Mouse (Mus musculus): ENCODE measurements around the gene Usp7.

The Usp7 gene

GRCm38 (mm10) chr16:8791949-8792557 lies at the start of gene Usp7:
Gene Usp7 (minus strand): TSS chr16:8792308.
- DNase-seq (ENCODE audit: low spot score) = no peak

- no peak for DNase-seq (ENCODE audit: low spot score)
These were observed 48.4 kb upstream of the Usp7 start for GRCm38 (mm10) chr16:8840557-8840956.

GRCm38 (mm10) chr16:8838921-8839320 lies 46.8 kb upstream of the Usp7 start:
- DNase-seq (ENCODE audit: low spot score) = no peak

- no peak for DNase-seq (ENCODE audit: low spot score)
These were observed 45.5 kb upstream of the Usp7 start for GRCm38 (mm10) chr16:8837595-8837994.

- no peak for DNase-seq (ENCODE audit: low spot score)
These were observed 44.8 kb upstream of the Usp7 start for GRCm38 (mm10) chr16:8836876-8837275.

DNA sequence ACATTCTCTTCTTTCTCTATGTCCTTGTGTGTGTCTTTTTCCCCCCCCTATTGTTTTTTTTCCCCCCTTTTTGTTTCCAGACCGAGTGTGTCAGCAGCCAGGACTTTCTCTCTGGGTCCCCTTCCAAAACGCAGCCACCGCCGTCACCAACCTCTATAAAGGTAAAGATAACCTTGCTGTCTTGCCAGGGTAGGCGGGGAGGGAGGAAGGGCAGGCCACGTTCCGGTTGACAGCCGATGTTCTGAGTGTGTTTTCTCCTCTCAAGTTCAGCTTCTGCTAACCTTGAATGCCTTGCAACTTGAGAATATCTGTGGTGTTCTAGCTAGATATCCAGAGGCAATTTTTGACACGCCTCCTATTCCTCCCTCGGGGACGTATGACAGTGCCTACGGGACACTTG lies 39.1 kb upstream of the Usp7 start:
- DNase-seq (ENCODE audit: low spot score) = no peak

GRCm38 (mm10) chr16:8830431-8831211 lies 38.5 kb upstream of the Usp7 start:
- peak; percentile 70 for DNase-seq (ENCODE audit: low spot score)

- peak; percentile 94 for DNase-seq (ENCODE audit: low spot score)
These were observed 37.7 kb upstream of the Usp7 start, which contains the start of gene 1810013L24Rik for GRCm38 (mm10) chr16:8829564-8830359. Gene 1810013L24Rik (plus strand): TSS chr16:8830100.

DNA sequence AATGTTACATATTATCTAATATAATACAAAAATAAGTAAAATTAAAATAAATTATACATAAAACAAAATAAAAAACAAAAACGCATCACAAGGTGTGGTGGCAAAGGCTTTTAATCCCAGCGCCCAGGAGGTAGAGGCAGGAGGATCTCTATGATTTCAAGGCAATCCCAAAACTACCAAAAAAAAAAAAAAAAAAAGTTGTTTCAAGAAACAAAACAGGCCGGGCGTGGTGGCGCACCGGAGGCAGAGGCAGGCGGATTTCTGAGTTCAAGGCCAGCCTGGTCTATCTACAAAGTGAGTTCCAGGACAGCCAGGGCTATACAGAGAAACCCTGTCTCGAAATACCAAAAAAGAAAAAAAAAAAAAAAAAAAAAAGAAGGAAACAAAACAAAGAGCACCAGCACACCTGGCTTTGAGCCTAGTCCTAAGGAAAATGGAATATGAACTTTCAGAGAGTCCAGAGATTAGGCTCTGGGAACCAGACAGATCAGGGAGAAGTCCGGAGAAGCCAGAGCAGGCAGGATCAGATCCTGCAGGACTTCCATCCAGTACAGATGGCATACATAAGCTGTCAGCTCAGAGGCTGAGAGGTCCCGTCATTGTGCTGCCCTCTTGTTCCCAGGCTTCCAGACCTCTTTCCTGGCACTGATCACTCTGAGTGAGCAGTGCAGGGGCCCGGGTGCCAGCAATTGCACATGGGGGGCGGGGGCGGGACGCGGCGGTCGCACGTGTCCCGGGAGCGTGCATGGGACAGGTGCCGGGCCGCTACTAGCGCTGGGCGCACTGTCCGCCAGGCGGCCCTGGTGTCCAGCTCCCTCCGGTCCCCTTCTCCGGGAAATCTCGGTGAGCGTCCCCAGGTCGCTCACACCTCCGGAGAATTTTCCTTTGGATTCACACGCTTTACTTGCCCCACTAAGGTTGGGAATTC lies 36.8 kb upstream of the Usp7 start:
- DNase-seq (ENCODE audit: low spot score) = no peak

DNA sequence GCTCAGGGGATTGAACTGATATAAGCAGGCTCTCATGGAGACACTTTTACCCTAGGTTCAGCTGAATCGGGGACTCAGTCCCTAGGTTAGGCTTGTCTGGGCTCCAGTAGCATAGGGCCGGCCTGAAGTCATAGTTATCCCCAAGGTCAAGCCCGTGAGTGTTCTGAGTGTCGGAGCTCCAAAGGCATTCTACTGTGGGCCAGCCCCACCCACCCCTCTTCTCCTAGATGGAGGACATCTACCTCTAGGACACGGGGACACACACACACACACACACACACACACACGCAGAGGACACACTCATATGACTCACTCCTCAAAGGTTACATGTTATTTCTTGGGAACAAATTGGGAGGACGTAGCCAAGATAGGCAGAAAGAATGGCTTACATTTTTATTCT lies 35.3 kb upstream of the Usp7 start:
- no peak for DNase-seq (ENCODE audit: low spot score)

DNA sequence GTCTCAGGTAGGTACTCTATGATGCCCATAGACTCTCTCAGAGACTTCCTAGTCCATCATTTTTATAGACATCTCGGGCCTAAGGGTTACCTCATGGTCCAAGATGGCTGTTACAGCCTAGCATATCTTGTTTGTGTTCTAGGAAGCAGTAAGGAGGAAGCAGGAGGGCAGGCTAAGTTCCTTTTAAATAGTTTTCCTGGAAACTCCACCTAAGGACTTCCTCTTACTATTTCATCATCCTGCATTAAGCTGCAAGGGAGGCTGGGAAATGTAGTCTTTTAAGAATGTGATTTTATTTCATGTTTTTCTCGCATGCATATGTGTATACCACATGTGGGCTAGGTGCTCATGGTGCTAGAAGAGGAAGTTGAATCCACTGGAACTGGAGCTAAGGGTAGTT lies 31.6 kb upstream of the Usp7 start:
- DNase-seq (ENCODE audit: low spot score) = no peak

DNA sequence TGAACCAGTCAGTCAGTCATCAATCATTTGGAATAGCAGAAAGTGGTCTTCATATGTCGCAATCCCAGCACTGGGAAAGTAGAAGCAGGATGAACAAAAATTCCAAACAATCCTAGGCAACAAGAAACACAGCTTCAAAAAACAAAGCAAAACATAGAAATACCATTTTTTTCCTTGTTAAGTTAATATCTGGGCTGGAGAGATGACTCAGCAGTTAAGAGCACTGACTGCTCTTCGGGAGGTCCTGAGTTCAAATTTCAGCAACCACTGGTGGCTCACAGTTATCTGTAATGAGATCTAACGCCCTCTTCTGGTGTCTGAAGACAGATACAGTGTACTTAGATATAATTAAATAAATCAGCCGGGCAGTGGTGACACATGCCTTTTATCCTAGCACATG lies 30.5 kb upstream of the Usp7 start:
- DNase-seq (ENCODE audit: low spot score) = no peak

DNA sequence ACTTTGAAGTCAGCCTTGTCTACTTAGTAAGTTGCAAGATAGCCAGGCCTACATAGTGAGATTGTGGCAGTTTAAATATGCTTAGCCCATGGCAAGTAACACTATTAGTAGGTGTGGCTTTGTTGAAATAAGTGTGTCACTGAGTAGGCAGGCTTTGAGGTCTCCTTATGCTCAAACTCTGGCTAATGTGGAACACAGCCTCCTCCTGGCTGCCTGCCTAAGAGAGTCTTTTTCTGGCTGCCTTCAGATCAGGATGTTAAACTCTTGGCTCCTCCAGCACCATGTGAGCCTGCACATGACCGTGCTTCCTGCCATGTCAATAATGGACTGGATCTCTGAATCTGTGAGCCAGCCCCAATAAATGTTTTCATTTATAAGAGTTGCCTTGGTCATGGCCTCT lies 29.3 kb upstream of the Usp7 start:
- DNase-seq (ENCODE audit: low spot score) = no peak

DNA sequence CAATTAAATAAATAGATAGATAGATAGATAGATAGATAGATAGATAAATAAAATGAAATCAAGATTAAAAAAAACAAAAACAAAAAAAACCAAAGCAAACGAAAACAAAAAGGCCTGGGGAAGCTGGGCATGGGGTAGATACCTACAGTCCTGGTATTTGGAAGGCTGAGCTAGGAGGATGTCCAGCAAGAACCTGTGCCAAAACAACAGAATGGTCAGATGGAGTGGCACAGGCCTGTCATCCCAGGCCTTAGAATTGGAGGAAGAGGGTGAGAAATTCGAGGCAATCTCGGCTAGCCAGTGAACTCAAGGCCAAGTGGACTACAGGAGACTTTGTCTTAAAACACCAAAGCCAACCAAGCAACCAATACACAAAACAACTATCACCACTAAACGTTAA lies 25.8 kb upstream of the Usp7 start:
- DNase-seq (ENCODE audit: low spot score) = no peak

- DNase-seq (ENCODE audit: low spot score) = no peak
These were observed 18.5 kb upstream of the Usp7 start for GRCm38 (mm10) chr16:8810399-8811127.

GRCm38 (mm10) chr16:8806703-8807102 lies 14.6 kb upstream of the Usp7 start:
- DNase-seq (ENCODE audit: low spot score) = peak; percentile 21

DNA sequence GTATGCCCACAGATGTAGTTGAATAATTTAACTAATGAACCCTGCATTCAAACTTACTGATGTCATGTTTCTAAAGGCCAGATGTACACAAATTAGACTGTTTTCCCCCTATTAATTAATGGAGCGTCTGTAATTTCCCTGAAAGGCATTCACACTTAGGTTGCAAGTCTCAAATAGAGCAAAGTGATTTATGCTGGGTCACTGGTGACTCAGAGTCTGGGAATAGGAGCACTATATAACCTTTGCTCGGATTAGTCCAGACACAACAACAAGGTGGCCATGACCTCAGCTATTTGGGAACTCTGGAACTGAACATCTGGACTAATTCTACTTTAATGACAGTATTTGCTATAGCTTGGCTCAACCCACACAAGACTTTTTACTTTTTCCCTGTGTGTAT lies 3.8 kb upstream of the Usp7 start:
- no peak for DNase-seq (ENCODE audit: low spot score)

GRCm38 (mm10) chr16:8794952-8795351 lies 2.8 kb upstream of the Usp7 start:
- DNase-seq (ENCODE audit: low spot score) = no peak

DNA sequence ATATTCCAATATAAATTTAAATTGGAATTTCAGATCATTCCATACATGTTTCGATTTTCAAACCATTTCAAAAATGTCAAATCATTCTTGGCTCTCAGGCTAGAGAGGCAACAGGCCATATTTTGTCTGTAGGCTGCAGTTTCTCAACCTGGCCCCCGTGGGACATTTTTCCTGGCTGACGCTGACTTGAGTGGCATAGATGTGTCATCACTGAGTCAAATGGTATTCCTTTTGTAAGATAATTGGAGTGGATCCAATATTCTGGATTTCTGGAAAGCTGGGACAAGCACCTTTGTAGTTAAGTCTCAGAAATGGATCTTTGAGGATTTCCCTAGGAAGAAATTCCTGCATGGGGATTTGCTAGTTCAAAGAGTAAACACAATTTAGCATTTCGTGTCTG lies 1.2 kb downstream of the Usp7 start:
- no peak for DNase-seq (ENCODE audit: low spot score)

DNA sequence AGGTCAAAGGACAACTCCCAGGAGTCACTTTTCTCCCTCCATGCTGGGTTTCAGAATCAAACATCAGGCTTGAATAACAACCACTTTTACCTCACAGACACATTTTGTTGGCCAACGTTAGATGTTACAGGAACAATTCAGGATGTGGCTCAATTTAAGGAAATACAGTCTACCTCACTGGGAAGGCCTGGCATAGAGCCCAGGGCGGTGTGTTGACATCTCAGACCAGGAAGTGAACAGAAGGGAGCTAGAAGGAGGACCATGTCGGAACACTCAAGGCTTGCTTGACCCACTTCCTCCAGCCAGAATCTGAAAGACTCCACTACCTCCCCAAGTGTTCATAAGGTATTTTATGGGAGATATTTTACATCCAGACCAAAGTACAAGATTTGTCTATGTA lies 7.4 kb downstream of the Usp7 start:
- no peak for DNase-seq (ENCODE audit: low spot score)

Measured in urinary bladder, postnatal 25 days (tissue).